Mouse (Mus musculus) common myeloid progenitor, adult 5-6 weeks (primary cell): ENCODE data around the gene Gna11. TPM values are rescaled to one million over a fixed set of nuclear protein-coding genes. Genes with fewer than 3 reads are reported as not detected.

Source experiments
- ATAC-seq: replicated peaks from 2 replicates; pipeline ENCODE4 v1.8.0; 2016; ENCODE audit warnings: low read depth, mild to moderate bottlenecking, moderate TSS enrichment, inconsistent platforms; ENCODE audit not compliant: poor library complexity, severe bottlenecking
- total RNA-seq: library from RNA; stranded (forward); fragments of 200-1000, 187-1606 nt; gene quantifications from 2 replicates; pipeline ENCODE4 v1.2.3, GENCODE M21; 2017

Gna11 gene
- total RNA-seq, 1 experiment from 2014 or later = 5.7 TPM

DNA sequence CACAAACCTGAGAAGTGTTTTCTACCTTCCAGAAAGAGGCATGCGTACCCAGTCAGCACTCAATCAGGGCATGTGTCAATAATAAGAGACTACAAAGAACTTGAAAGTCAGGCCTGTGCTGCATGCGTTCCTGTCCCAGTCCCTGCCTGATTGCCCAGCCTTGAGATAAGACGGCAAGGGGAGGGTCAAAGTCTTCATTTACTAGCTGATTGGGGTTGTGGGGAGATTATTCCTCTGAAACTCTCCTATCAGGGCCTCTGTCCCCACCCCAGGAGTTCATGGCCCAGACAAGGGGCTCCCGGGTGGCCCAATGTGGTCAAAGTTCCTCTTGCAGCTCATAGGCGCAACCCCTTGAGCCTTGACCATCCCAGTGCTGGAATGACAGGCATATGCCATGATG is 1.3 kb upstream of the Gna11 start:
- no peak for ATAC-seq

DNA sequence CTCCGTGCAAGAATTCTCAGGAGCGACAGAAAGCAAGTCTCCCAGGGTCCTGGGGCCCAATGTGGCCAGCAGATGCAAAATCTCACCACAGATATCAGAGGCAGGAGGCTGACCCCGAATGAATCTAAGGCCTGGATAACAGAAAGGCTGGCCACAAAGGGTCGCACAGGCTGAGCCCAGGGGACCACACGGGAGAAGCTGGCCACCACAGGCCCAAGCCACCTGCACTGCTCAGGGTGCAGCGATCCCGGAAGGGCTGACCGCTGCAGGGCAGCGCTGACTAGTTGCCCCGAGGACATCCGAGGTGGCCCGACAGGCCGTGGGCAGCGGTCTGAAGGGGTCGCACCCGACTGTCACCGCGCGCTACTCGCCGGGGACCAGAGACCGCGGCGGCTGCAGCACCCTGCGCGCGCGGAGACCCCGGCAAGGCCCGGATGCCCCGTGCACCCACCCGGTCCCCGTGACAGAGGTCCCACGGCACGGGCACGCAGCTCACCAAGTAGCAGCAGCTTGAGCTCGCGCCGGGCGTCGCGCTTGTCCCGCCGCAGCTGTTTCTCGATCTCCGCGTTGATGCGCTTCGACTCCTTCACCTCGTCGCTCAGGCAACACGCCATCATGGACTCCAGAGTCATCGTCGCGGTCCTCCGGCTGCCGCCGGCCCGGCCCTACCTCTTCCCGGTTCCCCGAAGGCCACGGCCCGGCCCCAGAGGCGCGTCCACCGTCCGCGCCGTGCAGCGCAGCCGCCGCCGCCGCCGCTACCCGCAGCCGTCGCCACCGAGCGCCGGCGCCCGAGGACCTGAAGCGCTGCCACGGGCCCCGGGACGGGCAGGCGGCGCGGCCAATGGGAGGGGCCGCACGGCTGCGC is 462 bp downstream of the Gna11 start:
- no peak for ATAC-seq

DNA sequence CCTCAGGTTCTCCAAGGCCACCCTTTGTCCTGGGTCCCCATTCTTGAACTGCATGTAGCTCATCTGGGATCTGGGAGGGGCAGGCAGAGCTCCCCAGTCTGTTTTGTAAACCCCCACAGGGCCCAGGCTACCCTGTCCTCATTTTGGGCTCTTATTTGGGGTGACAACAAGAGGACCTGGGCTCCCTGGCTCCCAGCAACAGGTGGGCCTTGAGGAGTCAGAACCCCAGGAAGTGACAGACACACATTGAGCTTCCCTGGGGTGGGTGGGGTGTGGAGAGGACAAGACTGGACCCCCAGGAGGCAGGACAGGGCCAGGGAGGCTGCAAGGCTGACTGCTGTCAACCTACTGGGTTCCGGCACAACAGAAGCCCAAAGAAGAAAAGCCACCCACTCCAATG is 1.4 kb downstream of the Gna11 start:
- no peak for ATAC-seq

DNA sequence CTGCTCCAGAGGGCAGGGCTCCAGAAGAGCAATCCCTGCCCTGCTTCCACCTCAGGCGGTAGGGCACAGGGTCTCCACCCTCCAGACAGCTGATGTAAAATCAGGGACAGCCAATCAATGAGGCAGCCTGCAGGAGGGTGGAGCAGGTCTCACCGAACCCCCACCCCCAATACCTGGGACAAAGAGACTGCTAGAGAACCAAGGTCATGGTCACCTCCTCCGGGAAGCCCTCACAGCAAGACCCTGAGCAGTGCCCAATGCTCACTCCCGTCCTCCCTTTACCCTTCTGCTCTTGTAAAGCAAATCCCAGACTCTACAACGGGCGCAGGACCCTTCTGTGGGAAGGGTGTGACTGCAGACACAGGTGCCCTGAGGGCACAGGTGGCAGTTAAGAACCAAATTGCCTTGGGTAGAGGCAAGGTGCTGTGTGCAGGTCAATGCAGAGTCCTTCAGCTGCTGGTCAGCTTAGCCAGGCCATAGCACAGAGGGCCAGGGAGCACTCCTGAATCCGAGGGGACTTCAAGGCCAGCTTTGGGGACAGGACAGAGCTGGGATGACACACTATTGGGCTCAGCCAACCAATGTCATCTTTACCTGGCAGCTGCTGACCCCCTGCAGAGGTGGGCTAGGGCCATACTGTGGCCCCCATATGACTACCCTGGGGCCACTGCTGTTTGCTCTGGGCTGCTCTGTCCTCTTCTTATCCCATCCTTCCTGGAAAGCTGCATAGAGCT is 2.1 kb downstream of the Gna11 start:
- no peak for ATAC-seq

DNA sequence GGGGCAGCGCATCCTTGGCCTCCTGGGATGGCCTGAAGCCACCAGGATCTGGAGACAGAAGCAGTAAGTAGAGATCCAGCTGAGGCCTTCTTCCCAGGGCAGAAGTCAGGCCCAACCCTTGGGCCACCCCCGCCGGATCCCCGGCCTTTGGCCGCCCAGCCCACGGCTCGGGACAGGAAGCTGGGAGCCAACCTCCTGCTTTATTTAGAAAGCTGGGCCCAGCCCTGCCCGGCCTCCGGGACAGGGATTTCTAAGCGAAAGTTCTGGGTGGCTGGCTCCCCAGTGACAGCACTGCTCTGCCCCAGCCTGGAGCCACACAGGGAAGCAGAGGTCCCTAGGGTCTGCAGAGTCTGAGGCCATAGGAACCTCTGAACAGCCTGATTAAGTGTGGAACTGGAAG is 3.2 kb downstream of the Gna11 start:
- ATAC-seq = no peak

DNA sequence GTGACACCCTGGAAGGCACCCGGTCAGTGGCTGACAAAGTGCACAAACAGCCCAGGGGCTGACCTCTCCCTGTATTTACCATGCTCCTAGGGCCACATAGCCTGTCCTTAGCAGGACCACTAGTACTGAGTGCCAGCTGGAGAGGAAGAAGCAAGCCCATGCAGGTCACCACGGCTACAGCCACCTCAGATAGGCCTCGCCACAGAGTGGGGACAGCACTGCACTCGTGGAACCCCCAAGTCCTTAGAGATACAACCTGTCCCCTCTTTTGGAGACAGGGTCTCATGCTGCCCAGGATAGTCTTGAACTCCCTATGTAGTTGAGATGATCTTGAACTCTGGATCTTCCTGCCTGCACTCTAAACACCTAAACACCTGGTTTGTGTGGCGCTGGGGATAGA is 3.6 kb downstream of the Gna11 start:
- ATAC-seq = no peak

DNA sequence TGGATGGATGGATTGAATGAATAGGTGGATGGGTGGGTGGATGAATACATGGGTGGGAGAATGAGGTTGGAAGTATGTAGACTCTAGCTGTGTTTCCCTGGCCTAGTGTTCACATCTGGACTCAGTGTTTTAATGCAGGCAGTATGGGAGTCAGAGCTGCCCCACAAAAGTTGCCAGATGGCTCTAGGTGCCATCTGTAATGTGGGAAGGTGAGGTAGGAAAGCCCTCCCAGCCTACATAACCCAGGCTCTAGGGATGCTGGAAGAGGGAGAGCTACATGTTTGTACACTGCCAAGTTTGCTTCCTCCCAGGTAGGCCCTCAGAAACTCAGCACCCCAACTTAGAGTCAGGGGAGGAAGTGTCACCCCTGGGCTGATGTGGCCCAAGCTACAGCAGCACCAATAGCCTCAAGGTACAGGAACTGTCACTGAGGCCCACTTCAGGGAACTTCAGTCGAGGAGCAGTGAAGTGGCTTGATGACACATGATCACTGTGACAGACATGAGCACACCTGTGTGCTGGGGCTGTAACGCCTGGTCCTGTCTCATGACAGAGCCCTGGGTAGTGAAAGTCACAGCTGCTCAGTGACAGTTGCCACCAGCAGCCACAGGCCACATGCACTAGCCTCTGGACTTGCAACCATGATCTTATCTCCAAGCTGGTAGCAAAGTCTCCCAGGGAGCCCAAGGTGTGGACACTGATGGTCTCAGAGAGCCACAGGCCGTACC is 6.5 kb downstream of the Gna11 start:
- ATAC-seq = no peak

DNA sequence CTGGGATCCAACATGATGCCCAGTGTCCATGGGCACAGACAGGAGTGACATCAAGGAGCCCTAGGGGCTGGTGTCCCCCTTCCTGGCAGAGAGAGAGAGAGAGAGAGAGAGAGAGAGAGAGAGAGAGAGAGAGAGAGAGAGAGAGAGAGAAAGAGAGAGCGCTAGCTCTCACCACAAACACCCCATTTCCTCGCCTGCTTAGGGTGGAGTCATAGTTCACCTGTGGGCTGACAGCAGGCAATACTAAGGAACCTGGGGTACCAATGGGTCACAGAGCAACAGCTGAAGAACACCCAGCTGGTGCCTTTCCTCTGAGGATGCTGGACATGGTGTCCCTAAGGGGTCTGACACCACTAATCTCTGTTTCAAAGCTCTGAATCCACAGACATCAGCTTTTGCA is 7.6 kb downstream of the Gna11 start:
- ATAC-seq = no peak

DNA sequence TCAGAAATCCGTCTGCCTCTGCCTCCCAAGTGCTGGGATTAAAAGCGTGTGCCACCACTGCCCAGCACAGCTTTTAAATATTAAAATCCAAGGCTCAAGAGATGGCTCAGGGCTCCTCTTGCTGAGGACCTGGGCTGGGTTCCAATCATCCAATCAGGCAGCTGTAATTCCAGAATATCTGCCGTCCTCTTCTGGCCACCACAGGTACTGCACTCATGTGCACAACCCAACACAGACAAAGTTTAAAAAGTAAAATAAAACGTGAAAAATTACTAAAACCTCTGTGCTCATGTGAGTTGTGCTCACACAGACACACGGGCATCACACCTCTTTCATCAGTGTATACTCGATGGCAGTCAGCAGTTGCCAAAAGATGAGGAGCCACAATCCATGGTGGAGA is 8.3 kb downstream of the Gna11 start:
- peak; percentile 59 for ATAC-seq

DNA sequence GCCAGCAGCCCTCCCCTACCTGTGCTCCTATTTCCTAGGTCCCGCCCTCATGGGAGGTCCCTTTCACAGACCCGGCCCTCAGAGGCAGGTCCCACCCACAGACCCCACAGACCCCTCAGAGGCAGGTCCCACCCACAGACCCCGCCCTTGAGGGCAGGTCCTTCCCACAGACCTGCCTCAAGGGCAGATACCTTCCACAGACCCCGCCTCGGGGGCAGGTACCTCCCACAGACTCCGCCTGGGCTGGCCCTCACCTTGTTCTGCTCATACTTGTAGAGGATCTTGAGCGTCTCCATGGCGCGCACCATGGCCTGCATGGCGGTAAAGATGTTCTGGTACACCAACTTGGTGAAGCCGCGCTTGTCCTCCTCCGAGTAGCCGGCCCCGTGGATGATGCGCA is 10.2 kb downstream of the Gna11 start:
- ATAC-seq = no peak

DNA sequence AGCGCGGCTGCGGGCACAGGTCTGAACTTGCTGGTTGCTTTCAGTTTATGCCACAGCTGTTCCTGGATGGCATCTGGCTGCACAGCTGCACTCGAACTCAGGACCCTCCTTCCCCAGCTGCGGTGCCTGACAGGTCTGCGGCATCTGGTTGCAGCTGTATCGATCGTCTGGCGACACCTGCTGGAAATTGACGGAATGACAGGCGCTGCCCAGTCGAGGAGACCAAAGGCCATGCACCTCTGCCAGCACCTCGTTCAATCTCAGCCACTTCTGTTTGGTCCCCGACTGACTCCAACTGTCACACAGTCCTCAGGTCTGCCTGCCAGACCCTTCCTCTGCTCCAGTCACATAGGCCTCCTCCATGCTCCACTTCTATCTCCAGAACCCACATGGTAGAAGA is 18.2 kb downstream of the Gna11 start:
- ATAC-seq = peak; percentile 57

DNA sequence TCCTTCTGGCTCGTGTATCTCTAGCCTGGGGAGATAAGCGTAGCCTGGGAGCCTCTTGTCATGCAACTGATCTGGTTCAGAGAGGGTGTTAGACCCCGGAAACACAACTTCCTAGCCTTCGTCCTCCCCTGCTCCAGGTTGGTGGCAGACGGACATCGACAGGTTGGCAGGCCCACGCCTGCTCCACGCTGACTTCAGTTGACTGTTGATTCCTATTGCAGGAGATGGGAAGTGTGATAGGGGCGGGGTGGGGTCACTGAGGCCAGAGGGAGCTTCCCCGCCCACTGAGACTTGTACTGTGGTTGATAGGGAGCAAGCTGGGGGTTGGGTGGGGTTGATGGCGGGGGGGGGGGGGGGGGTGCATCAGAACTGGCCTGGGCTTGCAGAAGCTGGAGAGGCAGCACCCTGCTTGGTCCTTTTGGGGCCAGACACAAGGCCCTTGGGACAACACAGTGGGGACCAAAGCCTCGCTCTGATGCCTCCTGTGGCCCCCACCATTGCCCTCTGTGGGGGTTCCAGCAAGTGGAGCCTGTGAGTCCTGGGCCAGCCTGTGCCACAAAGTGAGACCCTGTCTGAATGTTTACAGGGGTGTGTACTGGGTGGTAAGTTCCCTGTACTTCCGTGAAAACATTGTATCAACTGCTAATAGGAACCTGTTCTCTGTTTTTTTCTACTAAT is 19.8 kb downstream of the Gna11 start:
- peak; percentile 29 for ATAC-seq

DNA sequence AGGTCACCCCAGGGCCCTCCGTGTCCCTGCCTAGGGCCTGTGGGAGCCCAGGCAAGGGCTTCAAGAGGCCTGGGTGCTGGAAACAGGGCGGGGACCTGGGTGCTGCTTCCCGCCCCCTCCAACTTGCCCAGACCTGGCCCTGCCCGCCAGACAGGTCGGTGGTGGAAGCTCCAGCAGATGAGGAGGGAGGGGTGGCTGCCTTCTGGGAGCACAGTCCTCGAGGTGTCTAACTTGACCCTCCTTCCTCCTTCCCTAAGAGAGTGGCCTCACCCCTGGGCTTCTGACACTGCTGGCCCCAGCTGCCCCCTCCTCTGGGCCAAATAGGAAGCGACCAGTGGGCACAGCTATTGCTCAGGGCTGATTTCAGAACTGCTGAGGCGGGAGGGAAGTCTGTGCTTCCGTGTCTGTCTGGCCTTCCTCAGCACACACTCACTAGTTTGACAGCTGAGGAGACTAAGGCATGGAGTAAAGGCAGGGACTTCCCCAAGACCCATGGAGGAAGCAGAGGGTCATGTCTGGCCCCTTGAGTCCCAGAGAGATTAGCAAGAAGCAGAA is 20.9 kb downstream of the Gna11 start, which contains the start of gene Gna15:
Gna15 (minus strand) TSS at position 175 of the 555 bp plus-strand sequence.
- ATAC-seq = peak; percentile 56

DNA sequence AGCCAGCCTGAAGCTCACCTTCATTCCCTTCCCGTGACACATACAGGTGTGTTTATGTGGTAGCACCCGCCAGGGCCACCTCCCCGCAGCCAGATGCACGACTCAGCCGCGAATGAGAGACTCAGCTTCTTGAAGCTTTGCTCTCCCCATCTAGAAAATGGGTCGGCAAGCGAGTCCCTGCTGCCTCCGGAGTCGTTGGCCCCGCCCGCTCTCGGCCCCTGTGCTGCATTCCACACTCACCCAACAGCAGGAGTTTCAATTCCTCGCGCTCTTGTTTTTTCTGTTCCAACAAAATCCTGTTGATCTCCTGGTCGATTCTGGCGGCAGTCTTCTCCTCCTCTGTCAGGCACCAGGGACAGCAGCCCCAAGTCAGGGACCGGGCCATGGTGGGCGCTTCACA is 21.4 kb downstream of the Gna11 start:
- ATAC-seq = no peak

DNA sequence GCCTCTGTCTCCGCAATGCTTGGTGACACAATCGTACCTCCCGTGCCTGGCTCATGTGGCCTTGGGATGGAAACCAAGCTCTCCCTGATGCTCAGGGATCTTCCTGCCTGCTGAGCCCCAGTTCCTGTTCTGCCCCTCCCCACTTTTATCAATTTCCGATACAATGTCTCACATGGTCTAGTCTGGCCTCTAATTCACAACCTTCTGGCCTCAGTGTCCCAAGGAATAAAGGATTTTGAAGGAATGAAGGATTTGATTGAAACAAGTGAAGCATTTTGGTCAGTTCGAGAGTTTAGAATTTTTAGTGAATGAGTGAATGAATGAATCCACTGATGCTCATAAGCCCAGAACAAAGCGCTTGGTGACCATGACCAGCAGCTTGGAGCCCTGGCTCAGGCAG is 21.8 kb downstream of the Gna11 start:
- ATAC-seq = no peak

DNA sequence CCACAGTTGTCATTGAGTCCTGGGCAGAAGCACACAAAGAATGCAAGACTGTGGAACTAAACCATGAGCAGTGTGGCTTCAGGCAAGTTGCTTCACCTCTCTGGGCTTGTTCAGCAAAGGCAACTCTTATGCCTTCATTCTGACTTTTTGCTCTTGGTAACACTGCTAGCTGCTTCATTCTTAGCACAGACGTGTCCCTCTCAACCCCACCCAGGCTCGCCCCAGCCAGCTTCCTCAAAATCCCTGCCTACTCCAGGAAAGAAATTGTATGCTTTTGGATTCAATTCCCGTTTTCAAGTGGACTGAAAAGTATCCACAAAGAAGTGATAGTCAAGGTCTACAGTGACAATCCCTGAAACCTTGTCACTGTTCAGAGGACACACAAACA is 25.0 kb downstream of the Gna11 start:
- no peak for ATAC-seq

DNA sequence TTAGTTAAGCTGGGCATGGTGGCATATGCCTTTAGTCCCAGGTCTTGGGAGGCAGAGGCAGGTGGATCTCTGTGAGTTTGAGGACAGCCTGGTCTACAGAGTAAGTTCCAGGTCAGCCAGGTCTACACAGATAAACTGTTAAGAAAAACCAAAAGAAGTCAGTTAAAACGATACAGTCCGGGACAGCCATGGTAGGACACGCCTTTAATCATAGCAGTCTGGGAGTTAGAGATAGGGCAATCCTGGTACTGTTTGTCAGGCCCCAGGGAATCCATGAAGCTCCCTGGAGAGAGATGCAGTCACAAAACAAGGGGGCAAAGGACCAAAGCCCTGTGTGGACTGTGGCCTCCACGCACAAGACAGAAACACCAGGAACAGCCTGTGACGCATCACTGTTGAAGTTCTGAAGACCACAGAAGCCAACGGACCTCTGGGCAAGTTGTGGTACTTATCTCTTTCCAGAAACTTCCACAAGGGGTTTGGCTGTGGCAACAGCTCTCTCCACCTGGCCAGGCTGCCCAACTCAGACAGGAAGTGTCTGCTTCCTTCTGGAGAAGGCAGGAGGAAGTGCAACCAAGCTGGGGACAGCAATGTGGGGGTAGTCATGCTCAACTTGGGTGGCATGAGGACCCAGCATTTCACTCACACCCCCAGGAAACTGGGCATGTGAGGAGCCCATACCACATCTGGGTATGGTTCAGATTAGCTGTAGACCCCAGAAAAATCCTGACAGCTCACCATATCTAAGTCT is 25.6 kb downstream of the Gna11 start:
- peak; percentile 71 for ATAC-seq

DNA sequence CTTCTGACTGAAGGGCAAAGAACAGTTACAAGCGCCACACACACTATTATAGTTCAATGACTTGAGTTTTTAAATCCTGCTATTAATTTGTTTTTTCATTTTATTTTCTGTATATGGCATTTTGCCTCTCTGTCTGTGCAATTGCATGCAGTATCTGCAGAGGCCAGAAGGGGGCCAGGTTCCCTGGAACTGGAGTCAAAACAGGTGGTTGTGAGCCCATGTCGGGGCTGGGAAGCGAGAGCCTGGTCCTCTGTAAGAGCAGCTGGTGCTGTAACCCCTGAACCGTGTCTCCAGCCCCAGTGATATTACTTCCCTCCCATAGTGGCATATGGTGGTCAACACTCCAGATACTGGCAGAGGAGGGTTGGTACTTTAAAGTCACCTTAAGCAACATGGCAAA is 26.4 kb downstream of the Gna11 start:
- peak; percentile 34 for ATAC-seq

DNA sequence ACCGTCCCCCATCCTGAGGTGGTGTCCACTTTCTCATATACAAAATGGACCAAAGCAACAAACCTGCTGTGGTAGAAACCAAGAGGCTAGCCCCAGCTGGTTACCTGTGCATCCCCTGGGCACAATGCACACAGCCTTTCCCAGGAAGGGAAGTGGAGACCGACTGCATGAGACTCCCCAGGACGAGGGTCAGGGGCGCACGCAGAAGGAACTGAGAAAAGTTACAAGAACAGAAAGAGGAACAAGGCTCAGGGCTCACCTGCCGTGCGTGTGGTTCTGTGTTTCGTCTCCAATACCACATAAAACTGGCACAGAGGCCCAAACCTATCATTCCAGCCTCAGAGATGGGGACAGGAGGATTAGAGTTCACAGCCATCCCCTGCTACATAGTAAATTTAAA is 27.8 kb downstream of the Gna11 start:
- peak; percentile 23 for ATAC-seq
